Mouse (Mus musculus): ENCODE results near the gene Tomm40.

DNA sequence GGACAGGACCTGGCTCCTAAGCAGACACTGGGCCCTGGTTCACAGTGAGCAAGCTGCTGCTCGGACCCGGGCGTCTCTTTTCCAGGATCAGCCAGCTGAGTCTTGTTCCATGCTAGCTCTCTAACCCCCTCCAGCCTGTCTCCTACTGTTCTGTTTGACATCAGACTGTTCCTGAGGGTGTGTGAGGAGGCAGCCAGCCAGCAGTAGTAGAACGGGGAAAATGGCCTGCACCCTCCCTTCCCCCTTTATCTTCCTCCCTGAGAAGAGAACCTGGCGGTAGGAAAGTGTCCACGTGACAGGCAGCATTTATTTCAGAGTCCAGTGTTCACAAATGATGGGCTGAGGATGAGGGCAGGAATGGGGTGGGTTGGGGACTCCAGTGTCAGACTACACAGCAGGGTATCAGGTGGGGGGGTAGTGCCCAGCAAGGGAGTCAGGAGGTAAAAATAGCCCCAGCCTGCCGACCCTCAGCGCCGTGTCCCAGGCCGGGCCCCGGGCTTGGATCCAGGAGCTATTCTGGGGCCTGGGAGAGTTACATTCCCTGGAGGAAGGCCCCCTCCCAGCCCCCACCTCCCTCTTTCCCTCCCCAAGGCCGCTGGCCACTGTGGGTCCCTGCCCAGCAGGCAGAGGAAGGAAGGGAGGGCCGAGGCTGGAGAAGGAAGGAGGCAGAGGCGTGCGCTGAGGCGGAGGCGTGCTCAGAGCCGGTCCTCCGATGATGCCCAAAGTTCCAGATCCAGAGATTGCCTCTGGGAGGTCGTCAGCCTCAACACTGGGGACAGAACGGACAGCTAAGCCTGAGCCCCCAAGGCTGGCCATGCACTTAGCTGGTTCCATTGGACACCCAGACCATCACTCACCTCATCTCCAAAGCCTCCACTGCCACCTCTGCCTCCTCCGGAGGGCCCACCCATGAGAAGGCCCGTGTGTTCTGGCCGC, 40.9 kb upstream of the Tomm40 start:
- TF ChIP-seq CTCF (IDR thresholded peaks at IDR 0.05; ENCODE audit: low read depth) (no peak), EP300 (IDR thresholded peaks at IDR 0.05; ENCODE audit: low read depth) (no peak)

Data from liver, postnatal 0 days (tissue).